Mouse (Mus musculus): Measurements from ENCODE around the gene Prkca. TPM values are rescaled to one million over a fixed set of nuclear protein-coding genes. Genes with fewer than 3 reads are reported as not detected.

Gene Prkca
- total and polyA plus RNA-seq, 3 experiments = 15.3 to 30.9 (median 19.9) TPM

DNA sequence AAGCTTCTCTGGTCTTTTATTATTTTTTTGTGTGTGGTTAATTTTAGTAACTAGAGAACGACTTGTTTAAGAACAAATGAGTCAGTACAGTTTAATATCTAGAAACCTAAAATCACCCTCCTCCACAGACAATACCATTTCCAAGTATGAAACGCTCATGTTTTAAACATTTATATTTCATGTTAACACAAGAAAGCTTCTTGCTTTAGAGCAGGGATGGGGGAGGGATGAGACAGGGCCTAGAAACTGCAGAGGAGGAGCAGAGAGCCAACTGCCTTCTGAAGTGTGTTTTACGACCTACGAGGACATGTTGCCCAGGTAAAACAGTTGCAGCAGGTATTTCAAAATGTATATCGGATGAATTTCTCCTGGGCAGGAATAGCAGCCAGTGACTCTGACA lies 167.0 kb downstream of the Prkca start:
- no peaks in the 10 kb centered on the region for H3K36me3 ChIP-seq (ENCODE audit: control insufficient read depth in 1 of 2, insufficient read depth in 2 of 2, low read length in 2 of 2)
- H3K9me3 ChIP-seq (replicated peaks; ENCODE audit: insufficient read depth, low read length) = no peaks in the 10 kb centered on the region
- H3K27ac ChIP-seq (ENCODE audit: control insufficient read depth, low read depth, low read length) = no peak overlapping the region
- no peak overlapping the region for H3K4me3 ChIP-seq (ENCODE audit: control insufficient read depth in 1 of 2, insufficient read depth in 1 of 2, low read depth in 2 of 2, low read length in 2 of 2)
- no peak for TF ChIP-seq E2F4 (IDR thresholded peaks at IDR 0.05; ENCODE audit: borderline replicate concordance, low read depth, low read length)
- no peak for TF ChIP-seq BHLHE40 (IDR thresholded peaks at IDR 0.05; ENCODE audit: borderline replicate concordance, low read depth, low read length)
- no peak for TF ChIP-seq MYC (IDR thresholded peaks at IDR 0.05; ENCODE audit: low read depth, low read length)
- no peak for TF ChIP-seq TBP (IDR thresholded peaks at IDR 0.05; ENCODE audit: low read depth, low read length)
- no peak for TF ChIP-seq MYB (IDR thresholded peaks at IDR 0.05; ENCODE audit: low read depth, low read length)
- TF ChIP-seq KAT2A (conservative IDR thresholded peaks at IDR 0.05; ENCODE audit: low read depth, low read length) = no peak
- TF ChIP-seq ELF1 (IDR thresholded peaks at IDR 0.05; ENCODE audit: low read depth, low read length) = no peak
- TF ChIP-seq POLR2AphosphoS2 (IDR thresholded peaks at IDR 0.05; ENCODE audit: low read length) = no peak
- TF ChIP-seq SMC3 (IDR thresholded peaks at IDR 0.05; ENCODE audit: low read depth, low read length) = no peak
- TF ChIP-seq MAFK (IDR thresholded peaks at IDR 0.05; ENCODE audit: borderline replicate concordance, low read depth, low read length) = no peak
- no peak for TF ChIP-seq ZC3H11A (IDR thresholded peaks at IDR 0.05; ENCODE audit: low read depth, low read length)
- no peak for TF ChIP-seq CTCF (IDR thresholded peaks at IDR 0.05 in 2 of 3, conservative IDR thresholded peaks at IDR 0.05 in 1 of 3; ENCODE audit: control insufficient read depth in 1 of 3, insufficient read depth in 1 of 3, low read depth in 2 of 3, low read length in 3 of 3, poor library complexity in 1 of 3, severe bottlenecking in 1 of 3)
- TF ChIP-seq ZKSCAN1 (IDR thresholded peaks at IDR 0.05; ENCODE audit: low read depth, low read length) = no peak
- no peak for TF ChIP-seq USF2 (IDR thresholded peaks at IDR 0.05; ENCODE audit: borderline replicate concordance in 1 of 2, insufficient read depth in 1 of 2, low read depth in 1 of 2, low read length in 2 of 2)
- TF ChIP-seq SIN3A (IDR thresholded peaks at IDR 0.05; ENCODE audit: low read length) = no peak
- TF ChIP-seq MEF2A (IDR thresholded peaks at IDR 0.05; ENCODE audit: extremely low read depth, insufficient replicate concordance, low read depth, low read length, poor library complexity, severe bottlenecking) = no peak
- no peak for TF ChIP-seq ZNF384 (IDR thresholded peaks at IDR 0.05; ENCODE audit: low read depth, low read length)
- DNase-seq (ENCODE audit: low read depth, low spot score) = no peak
- no peaks in the 10 kb centered on the region for H3K4me1 ChIP-seq (ENCODE audit: control insufficient read depth in 1 of 2, insufficient read depth in 2 of 2, low read length in 2 of 2)
- no peak overlapping the region for H3K9ac ChIP-seq (ENCODE audit: control insufficient read depth, low read depth, low read length, poor library complexity, severe bottlenecking)
- H3K79me2 ChIP-seq (ENCODE audit: control insufficient read depth, insufficient read depth, low read length, poor library complexity) = no peaks in the 10 kb centered on the region
- H3K27me3 ChIP-seq (ENCODE audit: control insufficient read depth in 1 of 2, insufficient read depth in 2 of 2, low read length in 2 of 2) = no peaks in the 10 kb centered on the region

DNA sequence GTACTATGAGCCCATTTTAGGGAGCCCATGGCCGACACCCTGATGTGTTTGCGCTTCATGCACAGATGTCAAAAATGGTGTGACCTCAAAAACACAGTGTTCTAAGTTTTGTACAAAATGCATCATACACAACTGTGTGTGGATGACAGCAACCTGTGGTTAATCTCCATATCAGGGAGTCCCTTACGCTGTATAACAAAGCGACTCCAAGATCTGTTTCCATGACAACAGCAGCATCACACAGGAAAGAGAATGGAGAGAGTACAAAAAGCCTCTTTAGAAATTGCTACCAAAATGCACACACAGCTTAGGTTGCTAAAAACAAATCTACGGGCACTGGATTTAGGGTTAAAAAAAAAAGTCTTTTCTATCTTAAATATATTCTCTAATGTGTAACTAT lies 171.8 kb downstream of the Prkca start:
- Histone ChIP-seq H3K36me3 (ENCODE audit: control insufficient read depth in 1 of 2, insufficient read depth in 2 of 2, low read length in 2 of 2) (no peaks in the 10 kb centered on the region), H3K9me3 (replicated peaks; ENCODE audit: insufficient read depth, low read length) (no peaks in the 10 kb centered on the region), H3K27me3 (ENCODE audit: control insufficient read depth in 1 of 2, insufficient read depth in 2 of 2, low read length in 2 of 2) (no peaks in the 10 kb centered on the region), H3K4me1 (ENCODE audit: control insufficient read depth in 1 of 2, insufficient read depth in 2 of 2, low read length in 2 of 2) (no peaks in the 10 kb centered on the region), H3K4me3 (ENCODE audit: control insufficient read depth in 1 of 2, insufficient read depth in 1 of 2, low read depth in 2 of 2, low read length in 2 of 2) (no peak overlapping the region), H3K79me2 (ENCODE audit: control insufficient read depth, insufficient read depth, low read length, poor library complexity) (no peaks in the 10 kb centered on the region), H3K9ac (ENCODE audit: control insufficient read depth, low read depth, low read length, poor library complexity, severe bottlenecking) (no peak overlapping the region), H3K27ac (ENCODE audit: control insufficient read depth, low read depth, low read length) (no peak overlapping the region)
- TF ChIP-seq MEF2A (IDR thresholded peaks at IDR 0.05; ENCODE audit: extremely low read depth, insufficient replicate concordance, low read depth, low read length, poor library complexity, severe bottlenecking) (no peak), TAL1 (IDR thresholded peaks at IDR 0.05; ENCODE audit: low read length) (no peak), USF2 (IDR thresholded peaks at IDR 0.05; ENCODE audit: borderline replicate concordance in 1 of 2, insufficient read depth in 1 of 2, low read depth in 1 of 2, low read length in 2 of 2) (no peak), RAD21 (IDR thresholded peaks at IDR 0.05; ENCODE audit: low read depth, low read length) (no peak), POLR2A (IDR thresholded peaks at IDR 0.05; ENCODE audit: control insufficient read depth in 1 of 2, insufficient read depth in 1 of 2, low read depth in 1 of 2, low read length in 2 of 2, poor library complexity in 1 of 2) (no peak), RCOR1 (IDR thresholded peaks at IDR 0.05; ENCODE audit: low read depth, low read length) (no peak), MXI1 (IDR thresholded peaks at IDR 0.05; ENCODE audit: low read depth, low read length) (no peak), E2F4 (IDR thresholded peaks at IDR 0.05; ENCODE audit: borderline replicate concordance, low read depth, low read length) (no peak), SIN3A (IDR thresholded peaks at IDR 0.05; ENCODE audit: low read length) (no peak), GABPA (IDR thresholded peaks at IDR 0.05; ENCODE audit: low read depth, low read length) (no peak), EP300 (IDR thresholded peaks at IDR 0.05; ENCODE audit: low read depth in 1 of 2, low read length in 2 of 2) (no peak), ZKSCAN1 (IDR thresholded peaks at IDR 0.05; ENCODE audit: low read depth, low read length) (no peak), NRF1 (IDR thresholded peaks at IDR 0.05; ENCODE audit: insufficient read depth, low read depth, low read length, poor library complexity, severe bottlenecking) (no peak), HCFC1 (IDR thresholded peaks at IDR 0.05; ENCODE audit: low read depth, low read length) (no peak), ZMIZ1 (IDR thresholded peaks at IDR 0.05; ENCODE audit: low read depth, low read length) (no peak), CHD1 (IDR thresholded peaks at IDR 0.05; ENCODE audit: low read depth, low read length) (no peak), UBTF (IDR thresholded peaks at IDR 0.05; ENCODE audit: borderline replicate concordance, insufficient read depth, low read depth, low read length) (no peak)
- DNase-seq (ENCODE audit: low read depth, low spot score) = no peak

Measured in MEL (cell line).